Mouse (Mus musculus) heart, embryonic 14.5 days (tissue): ENCODE results near the gene Prkca. TPM values are rescaled to one million over a fixed set of nuclear protein-coding genes. Genes with fewer than 3 reads are reported as not detected.

ENCODE experiments used
- ATAC-seq: fragments of 200-750 bp; cut with Nextera tagmentation; 2 replicates; pipeline ENCODE4 v1.8.0; 2017; ENCODE audit warnings: low read depth, moderate TSS enrichment; ENCODE audit not compliant: insufficient number of reproducible peaks, insufficient read depth, low FRiP score
- H3K27ac ChIP-seq, 2 experiments: fragments of 200-500 bp in 1 of 2; fragments of 300-500 bp in 1 of 2; sonication (generic) in 1 of 2; replicated peaks in 1 of 2; 2 replicates each; pipeline ENCODE4 v1.5.1; 2012 to 2014; ENCODE audit warnings: low read depth in 2 of 2, low read length in 2 of 2, control low read depth in 1 of 2, mild to moderate bottlenecking in 1 of 2, mixed read lengths in 1 of 2; ENCODE audit not compliant: control insufficient read depth in 1 of 2, insufficient read depth in 1 of 2
- H3K27me3 ChIP-seq: fragments of 300-500 bp; sonication (generic); 2 replicates; pipeline ENCODE4 v1.6.1; 2014; ENCODE audit warnings: mild to moderate bottlenecking, low read length, control low read depth; ENCODE audit not compliant: control insufficient read depth, insufficient read depth
- H3K36me3 ChIP-seq: fragments of 300-500 bp; sonication (generic); 2 replicates; pipeline ENCODE4 v1.6.1; 2014; ENCODE audit warnings: mild to moderate bottlenecking, control low read depth, low read length, mixed read lengths; ENCODE audit not compliant: control insufficient read depth, insufficient read depth
- H3K4me1 ChIP-seq, 2 experiments: fragments of 200-500 bp in 1 of 2; fragments of 300-500 bp in 1 of 2; sonication (generic) in 1 of 2; 2 replicates each; pipeline ENCODE4 v1.6.1; 2012 to 2014; ENCODE audit warnings: low read length in 2 of 2, control low read depth in 1 of 2, mixed read lengths in 1 of 2; ENCODE audit not compliant: control insufficient read depth in 2 of 2, insufficient read depth in 2 of 2
- H3K4me2 ChIP-seq: fragments of 300-500 bp; sonication (generic); 2 replicates; pipeline ENCODE4 v1.6.1; 2014; ENCODE audit warnings: mild to moderate bottlenecking, low read length
- H3K4me3 ChIP-seq, 2 experiments: fragments of 200-500 bp in 1 of 2; fragments of 300-500 bp in 1 of 2; sonication (generic) in 1 of 2; 2 replicates each; pipeline ENCODE4 v1.5.1; 2012 to 2014; ENCODE audit warnings: low read length in 2 of 2, mild to moderate bottlenecking in 2 of 2, control low read depth in 1 of 2, low read depth in 1 of 2, moderate library complexity in 1 of 2; ENCODE audit not compliant: control insufficient read depth in 1 of 2, insufficient read depth in 1 of 2
- H3K9ac ChIP-seq: fragments of 300-500 bp; sonication (generic); 2 replicates; pipeline ENCODE4 v1.6.1; 2014; ENCODE audit warnings: mild to moderate bottlenecking, low read length
- H3K9me3 ChIP-seq: fragments of 300-500 bp; sonication (generic); 2 replicates; pipeline ENCODE4 v1.6.1; 2016; ENCODE audit warnings: low read length, control low read depth; ENCODE audit not compliant: control insufficient read depth
- WGBS: fragments of 180-500 bp; shearing (Covaris S2); extraction: QIAGEN DNeasy Blood & Tissue Kit; methylation state at CpG from one replicate; pipeline ENCODE4 v1.1.7; 2014; 5-methylcytosine and 5-hydroxymethylcytosine counted together
- polyA plus RNA-seq: library from polyadenylated mRNA; unstranded; fragments of >200 nt; fragmentation: Nextera tagmentation; extraction: Ambion mirVana; gene quantifications from 2 replicates; pipeline ENCODE4 v1.2.1, GENCODE M21; 2014

Prkca gene
- polyA plus RNA-seq, 1 experiment from 2014 or later = 21.4 TPM

DNA sequence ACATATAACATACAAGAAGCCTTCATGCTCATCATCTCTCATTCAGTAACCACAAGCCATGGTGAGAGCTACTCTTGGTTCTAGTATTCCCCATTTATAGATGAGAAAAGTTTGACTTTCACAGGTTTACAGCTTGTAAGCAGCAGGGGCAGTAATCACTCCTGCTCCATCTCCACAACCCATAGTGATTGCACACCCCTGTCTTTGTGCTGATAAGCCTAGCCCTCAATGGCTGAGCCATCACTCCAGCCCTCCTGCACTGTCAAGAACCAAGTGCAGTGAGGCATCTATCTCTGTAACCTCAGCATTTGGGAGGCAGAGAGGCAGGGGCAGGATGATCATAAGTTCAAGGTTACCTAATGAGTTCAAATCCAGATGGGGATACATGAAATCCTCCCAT is 48.4 kb downstream of the Prkca start:
- Histone ChIP-seq H3K4me3 (no peak overlapping the region), H3K36me3 (no peaks in the 10 kb centered on the region)
- ATAC-seq = no peak

DNA sequence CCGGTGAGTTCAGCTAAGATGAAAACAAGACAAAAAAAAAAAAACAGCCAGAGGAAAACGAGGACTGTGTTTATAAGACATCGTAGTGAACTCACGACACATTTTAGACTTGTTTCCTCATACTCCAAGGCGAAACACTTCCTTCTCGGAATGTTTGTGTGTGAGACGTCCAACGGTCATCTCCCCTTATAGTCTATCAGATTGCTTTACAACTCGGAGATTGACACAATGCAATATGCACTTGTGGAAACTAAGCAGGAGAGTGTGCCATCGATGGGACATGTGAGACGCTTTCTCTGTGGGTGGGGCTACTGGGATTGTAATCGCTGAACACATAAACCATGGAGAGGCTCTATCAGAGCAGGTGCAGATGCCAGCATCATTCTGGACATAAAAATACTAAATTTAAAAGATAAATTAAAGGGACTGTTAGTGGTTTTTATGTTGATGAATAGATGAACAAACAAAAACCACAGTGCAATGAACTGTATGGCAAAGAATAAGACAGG is 49.4 kb downstream of the Prkca start:
- Histone ChIP-seq H3K9ac (no peak overlapping the region), H3K4me3 (no peak overlapping the region), H3K4me2 (no peak overlapping the region), H3K36me3 (no peaks in the 10 kb centered on the region), H3K4me1 (no peaks in the 10 kb centered on the region; a peak in 1 of 4 replicates), H3K27me3 (no peaks in the 10 kb centered on the region), H3K9me3 (no peaks in the 10 kb centered on the region), H3K27ac (no peak overlapping the region)
- WGBS = 92% methylated on average over 12 of the region's 12 CpGs
- ATAC-seq = no peak

More for the DNA sequence above, 48.4 kb downstream of the Prkca start:
- Histone ChIP-seq H3K9ac (no peak overlapping the region), H3K4me1 (peaks cover 0 to 1% of the 10 kb centered on the region in 2 experiments; a peak in 1 of 4 replicates), H3K9me3 (no peaks in the 10 kb centered on the region), H3K27me3 (no peaks in the 10 kb centered on the region), H3K27ac (no peak overlapping the region), H3K4me2 (no peak overlapping the region)

DNA sequence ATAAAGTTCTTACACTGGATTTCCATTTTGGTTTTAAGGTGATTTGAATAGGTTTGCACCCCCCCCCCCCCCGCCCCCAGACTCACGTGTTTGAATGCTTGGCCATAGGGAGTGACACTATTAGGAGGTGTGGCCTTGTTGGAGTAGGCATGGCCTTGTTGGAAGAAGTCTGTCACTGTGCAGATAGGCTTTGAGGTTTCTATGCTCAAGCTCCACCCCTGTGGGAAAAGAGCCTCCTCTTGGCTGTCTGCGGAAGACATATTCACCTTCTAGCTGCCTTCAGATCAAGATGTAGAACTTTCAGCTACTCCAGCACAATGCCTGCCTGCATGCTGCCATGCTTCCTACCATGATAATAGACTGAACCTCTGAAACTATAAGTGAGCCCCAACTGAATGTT is 49.9 kb downstream of the Prkca start:
- no peaks in the 10 kb centered on the region for H3K36me3 ChIP-seq
- no peaks in the 10 kb centered on the region for H3K27me3 ChIP-seq
- H3K27ac ChIP-seq = no peak overlapping the region
- WGBS = 76% methylated on average over 3 of the region's 3 CpGs
- no peak for ATAC-seq
- no peak overlapping the region for H3K9ac ChIP-seq
- H3K4me1 ChIP-seq = no peaks in the 10 kb centered on the region; a peak in 1 of 4 replicates
- H3K9me3 ChIP-seq = no peaks in the 10 kb centered on the region
- no peak overlapping the region for H3K4me2 ChIP-seq
- H3K4me3 ChIP-seq = no peak overlapping the region

DNA sequence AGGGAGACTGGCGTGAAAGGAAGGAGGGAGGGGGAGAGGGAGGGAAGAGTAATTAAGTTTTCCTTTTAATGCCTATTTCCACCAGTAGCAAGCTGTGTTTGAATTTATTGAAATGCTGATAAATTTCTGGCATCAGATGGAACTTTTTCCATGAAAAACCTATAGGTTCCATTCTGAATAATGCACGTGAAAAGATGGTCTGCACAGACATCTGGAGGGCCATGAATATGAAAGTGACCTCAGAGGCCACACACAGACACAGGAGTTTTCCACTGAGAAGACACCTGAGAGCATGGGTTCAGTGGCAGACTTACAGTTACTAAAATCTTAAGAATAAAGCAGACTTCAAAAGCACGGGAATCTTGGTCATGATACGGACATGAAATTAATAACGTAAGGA is 54.5 kb downstream of the Prkca start:
- H3K9me3 ChIP-seq = no peaks in the 10 kb centered on the region
- ATAC-seq = no peak
- no peaks in the 10 kb centered on the region for H3K27me3 ChIP-seq
- no peak overlapping the region for H3K4me2 ChIP-seq
- 89% methylated on average over 5 of the region's 5 CpGs for WGBS
- H3K9ac ChIP-seq = no peak overlapping the region
- H3K4me3 ChIP-seq = no peak overlapping the region
- peaks cover 10 to 23% of the 10 kb centered on the region in 2 experiments for H3K4me1 ChIP-seq
- H3K36me3 ChIP-seq = no peaks in the 10 kb centered on the region
- H3K27ac ChIP-seq = no peak overlapping the region

DNA sequence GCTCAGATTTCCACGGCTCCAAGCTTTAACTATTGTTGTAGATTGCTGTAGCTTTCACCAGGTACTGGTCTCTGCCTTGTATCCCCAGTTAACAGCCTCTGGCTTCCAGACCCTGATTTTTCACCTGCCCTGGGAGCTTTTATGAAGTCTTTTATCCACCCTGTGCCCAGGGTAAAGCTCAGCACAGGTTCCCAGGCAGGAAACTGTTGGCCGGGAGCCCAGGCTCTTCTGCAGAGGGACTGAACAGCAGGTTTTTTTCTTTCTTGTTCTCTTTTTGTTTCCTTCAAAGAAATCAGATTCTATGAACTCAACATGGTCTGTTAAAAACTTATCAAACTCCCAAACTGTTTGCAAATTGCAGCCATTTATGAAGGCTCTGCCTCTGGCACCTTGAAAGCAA is 56.4 kb downstream of the Prkca start:
- no peak overlapping the region for H3K4me2 ChIP-seq
- H3K9me3 ChIP-seq = no peaks in the 10 kb centered on the region
- H3K36me3 ChIP-seq = no peaks in the 10 kb centered on the region
- peak overlapping the region; percentile 24 to 48; a peak in 3 of 4 replicates for H3K27ac ChIP-seq
- peaks cover 17 to 32% of the 10 kb centered on the region in 2 experiments for H3K4me1 ChIP-seq
- ATAC-seq = no peak
- WGBS = 13% methylated on average over 2 of the region's 2 CpGs
- no peak overlapping the region for H3K4me3 ChIP-seq
- no peak overlapping the region for H3K9ac ChIP-seq
- H3K27me3 ChIP-seq = no peaks in the 10 kb centered on the region

DNA sequence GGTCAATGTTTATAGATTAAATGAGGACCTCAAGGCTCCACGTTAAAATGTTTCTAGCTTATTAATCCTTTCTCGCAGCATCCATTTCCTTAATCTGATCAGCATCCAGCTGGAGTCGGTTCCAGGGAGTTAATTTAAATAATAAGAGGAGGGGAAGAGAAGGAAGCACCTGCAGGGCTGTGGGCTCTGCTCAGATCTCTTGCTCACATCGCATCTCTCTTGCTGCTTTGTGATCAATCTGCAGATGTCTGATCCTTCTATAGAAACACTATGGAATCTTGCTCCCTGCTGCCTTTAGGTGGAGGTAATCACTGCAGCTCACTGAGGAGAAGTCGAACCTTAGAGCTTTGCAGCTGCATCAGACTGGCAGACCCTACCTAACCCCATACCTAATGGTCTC is 58.7 kb downstream of the Prkca start:
- WGBS = 65% methylated on average over 5 of the region's 5 CpGs
- H3K27ac ChIP-seq = no peak overlapping the region
- no peaks in the 10 kb centered on the region for H3K27me3 ChIP-seq
- no peak overlapping the region for H3K9ac ChIP-seq
- H3K36me3 ChIP-seq = no peaks in the 10 kb centered on the region
- no peaks in the 10 kb centered on the region for H3K9me3 ChIP-seq
- no peak overlapping the region for H3K4me2 ChIP-seq
- H3K4me3 ChIP-seq = no peak overlapping the region
- H3K4me1 ChIP-seq = peaks cover 20 to 38% of the 10 kb centered on the region in 2 experiments
- no peak for ATAC-seq

DNA sequence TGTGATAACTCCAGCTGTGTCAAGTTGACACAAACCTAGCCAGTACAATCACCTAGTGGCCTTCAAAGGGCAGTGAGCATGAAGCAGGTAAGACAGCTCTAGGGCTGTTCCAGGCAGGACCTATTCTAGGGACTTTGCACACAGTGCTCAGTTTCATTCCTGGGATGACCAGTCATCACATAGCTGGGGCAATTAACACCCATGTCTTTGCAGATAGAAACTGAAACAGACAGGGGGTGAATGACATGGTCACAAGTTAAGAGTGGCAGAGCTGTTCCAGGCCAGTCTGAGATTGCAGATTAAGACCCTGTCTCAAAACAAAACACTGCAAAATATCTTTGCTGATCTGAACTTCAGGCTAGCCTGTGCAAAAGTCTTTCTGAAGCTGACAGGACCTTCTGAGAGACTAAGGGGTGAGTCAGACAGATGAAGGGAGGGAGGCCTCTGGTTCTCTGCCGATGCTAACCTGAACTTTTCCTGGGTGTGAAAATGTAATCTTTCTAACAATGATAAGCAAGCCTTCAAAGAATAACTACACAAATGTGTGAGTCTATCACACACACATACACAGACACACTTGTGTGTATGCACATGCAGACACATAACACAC is 60.8 kb downstream of the Prkca start:
- peak; percentile 35; the same call in 1 of the 2 replicates for ATAC-seq
- Histone ChIP-seq H3K9me3 (no peaks in the 10 kb centered on the region), H3K9ac (no peak overlapping the region), H3K4me1 (peaks cover 23 to 42% of the 10 kb centered on the region in 2 experiments), H3K4me2 (no peak overlapping the region), H3K4me3 (no peak overlapping the region), H3K27ac (peak overlapping the region; percentile 14 to 28; a peak in 2 of 4 replicates), H3K36me3 (no peaks in the 10 kb centered on the region), H3K27me3 (no peaks in the 10 kb centered on the region)
- 4% methylated on average over 1 of the region's 1 CpGs for WGBS
